Mouse (Mus musculus) neural tube, embryonic 13.5 days (tissue): ENCODE measurements around the gene Tnfsfm13. TPM values are rescaled to one million over a fixed set of nuclear protein-coding genes. Genes with fewer than 3 reads are reported as not detected.
"Not testable (repeated sequence)": the region's sequence is repeated elsewhere in the genome, so short reads cannot be mapped to it uniquely, and the experiment has no call there.

Experiments used
- ATAC-seq: fragments of 200-750 bp; cut with Nextera tagmentation; 2 replicates; pipeline ENCODE4 v1.8.0; 2017; ENCODE audit warnings: low read depth, mild to moderate bottlenecking, moderate TSS enrichment, moderate library complexity
- H3K27ac ChIP-seq: fragments of 300-500 bp; sonication (generic); replicated peaks from 2 replicates; pipeline ENCODE4 v1.5.1; 2015; ENCODE audit warnings: moderate library complexity, mild to moderate bottlenecking, inconsistent platforms
- H3K27me3 ChIP-seq: fragments of 300-500 bp; sonication (generic); 2 replicates; pipeline ENCODE4 v1.6.1; 2015; ENCODE audit warnings: mild to moderate bottlenecking, inconsistent platforms
- H3K36me3 ChIP-seq: fragments of 300-500 bp; sonication (generic); 2 replicates; pipeline ENCODE4 v1.6.1; 2015; ENCODE audit warnings: mild to moderate bottlenecking, inconsistent platforms
- H3K4me1 ChIP-seq: fragments of 300-500 bp; sonication (generic); replicated peaks from 2 replicates; pipeline ENCODE4 v1.6.1; 2015; ENCODE audit warnings: inconsistent platforms
- H3K4me2 ChIP-seq: fragments of 300-500 bp; sonication (generic); 2 replicates; pipeline ENCODE4 v1.6.1; 2015; ENCODE audit warnings: inconsistent platforms, mild to moderate bottlenecking, moderate library complexity
- H3K4me3 ChIP-seq: fragments of 300-500 bp; sonication (generic); 2 replicates; pipeline ENCODE4 v1.5.1; 2015; ENCODE audit warnings: mild to moderate bottlenecking, inconsistent platforms
- H3K9ac ChIP-seq: fragments of 300-500 bp; sonication (generic); 2 replicates; pipeline ENCODE4 v1.6.1; 2015; ENCODE audit warnings: moderate library complexity, mild to moderate bottlenecking, inconsistent platforms
- H3K9me3 ChIP-seq: fragments of 300-500 bp; sonication (generic); 2 replicates; pipeline ENCODE4 v1.6.1; 2016; ENCODE audit warnings: inconsistent platforms
- WGBS: fragments of 180-500 bp; shearing (Covaris S2); methylation state at CpG from one replicate; pipeline ENCODE4 v1.1.7; 2015; 5-methylcytosine and 5-hydroxymethylcytosine counted together
- polyA plus RNA-seq: library from polyadenylated mRNA; unstranded; fragments of >200 nt; fragmentation: Nextera tagmentation; extraction: Ambion mirVana; gene quantifications from 2 replicates; pipeline ENCODE4 v1.2.1, GENCODE M21; 2015

Gene Tnfsfm13
- 1.4 and 1.8 TPM in 2 replicates for polyA plus RNA-seq

DNA sequence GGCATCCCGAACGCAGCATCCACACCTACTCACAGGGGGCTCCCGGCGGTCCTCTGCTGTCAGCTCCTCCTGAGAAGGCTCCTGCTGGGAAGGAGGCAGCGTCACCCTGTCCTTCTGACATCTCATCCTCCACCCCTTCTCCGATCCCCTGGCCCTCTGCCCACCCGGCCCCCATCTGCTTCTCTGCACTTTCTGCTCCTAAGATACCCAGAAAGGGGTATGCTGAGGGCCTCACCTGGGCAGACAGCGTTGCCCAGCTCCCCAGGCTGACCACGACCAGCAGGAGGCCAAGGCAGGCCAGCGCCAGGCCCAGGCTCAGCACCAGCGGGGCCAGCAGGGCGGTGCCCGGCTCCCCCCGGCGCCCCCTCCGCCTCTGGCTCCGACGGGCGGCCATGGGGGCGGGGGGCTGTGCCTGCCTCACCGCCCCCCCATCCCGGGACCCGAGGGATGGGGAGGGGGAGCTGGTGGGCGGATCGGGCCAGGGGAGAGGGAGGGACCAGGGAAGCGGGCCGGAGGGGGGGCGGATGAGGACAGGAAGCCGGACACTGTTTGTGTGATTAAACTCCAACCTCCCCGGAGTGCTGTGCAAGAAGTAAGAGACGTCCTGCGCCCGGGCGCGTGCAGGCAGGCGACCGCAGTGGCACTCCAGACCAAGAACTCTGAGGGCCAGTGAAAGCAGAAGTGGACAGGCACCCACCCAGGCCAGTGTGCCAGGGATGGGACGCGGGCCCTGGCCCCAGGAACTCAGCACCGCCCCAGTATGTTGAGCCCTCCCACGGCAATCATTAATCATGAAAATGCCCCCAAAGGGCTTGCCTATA is at the start of gene Tnfsfm13, which contains the start of gene Tnfsf12:
TSS of gene Tnfsfm13 (minus strand) at position 738 of the 821 bp plus-strand sequence.
TSS of gene Tnfsf12 (minus strand) at position 489 of the 821 bp plus-strand sequence.
- peak within 1 kb of the TSS; percentile 20 for H3K27ac ChIP-seq
- H3K36me3 ChIP-seq = no peaks in the 10 kb centered on the region
- peak within 1 kb of the TSS; percentile 79 for H3K4me2 ChIP-seq
- peaks cover 12% of the 10 kb centered on the region for H3K4me1 ChIP-seq
- H3K4me3 ChIP-seq = peak within 1 kb of the TSS; percentile 43
- H3K27me3 ChIP-seq = no peaks in the 10 kb centered on the region
- WGBS = 2% methylated on average over 41 of the region's 41 CpGs
- H3K9me3 ChIP-seq = no peaks in the 10 kb centered on the region
- peak within 1 kb of the TSS; percentile 85 for H3K9ac ChIP-seq
- ATAC-seq = peak; percentile 74

- not testable (repeated sequence) for H3K27me3 ChIP-seq, H3K4me3 ChIP-seq, H3K9ac ChIP-seq, H3K4me2 ChIP-seq, H3K9me3 ChIP-seq, ATAC-seq, H3K27ac ChIP-seq, H3K4me1 ChIP-seq
- 76% methylated on average over 3 of the region's 3 CpGs for WGBS
- peaks cover 31% of the 10 kb centered on the region for H3K36me3 ChIP-seq
Observed at GRCm38 (mm10) chr11:69731408-69731807, 35.5 kb upstream of the Tnfsfm13 start.

DNA sequence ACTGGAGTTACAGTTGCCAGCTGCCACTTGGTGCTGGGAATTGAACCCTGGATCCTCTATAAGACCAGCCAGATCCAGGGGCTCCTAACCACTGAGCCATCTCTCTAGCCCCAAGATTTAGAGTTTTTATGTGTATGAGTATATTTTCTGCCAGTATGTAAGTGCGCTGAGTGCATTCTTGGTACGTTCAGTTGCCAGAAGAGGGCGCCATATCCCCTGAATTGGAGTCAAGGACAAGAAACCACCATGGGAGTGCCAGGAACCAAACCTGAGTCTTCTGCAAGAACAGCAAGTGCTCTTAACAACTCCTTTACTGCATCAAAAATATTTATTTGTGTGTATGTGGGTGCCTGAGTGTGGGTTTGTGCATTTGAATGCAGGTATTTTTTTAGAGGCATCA is 33.2 kb upstream of the Tnfsfm13 start:
- no peaks in the 10 kb centered on the region for H3K9me3 ChIP-seq
- 11% methylated on average over 3 of the region's 3 CpGs for WGBS
- no peak overlapping the region for H3K9ac ChIP-seq
- H3K27ac ChIP-seq = no peak overlapping the region
- H3K27me3 ChIP-seq = no peaks in the 10 kb centered on the region
- peaks cover 8% of the 10 kb centered on the region for H3K36me3 ChIP-seq
- no peak overlapping the region for H3K4me3 ChIP-seq
- ATAC-seq = no peak
- H3K4me1 ChIP-seq = no peaks in the 10 kb centered on the region
- H3K4me2 ChIP-seq = no peak overlapping the region

DNA sequence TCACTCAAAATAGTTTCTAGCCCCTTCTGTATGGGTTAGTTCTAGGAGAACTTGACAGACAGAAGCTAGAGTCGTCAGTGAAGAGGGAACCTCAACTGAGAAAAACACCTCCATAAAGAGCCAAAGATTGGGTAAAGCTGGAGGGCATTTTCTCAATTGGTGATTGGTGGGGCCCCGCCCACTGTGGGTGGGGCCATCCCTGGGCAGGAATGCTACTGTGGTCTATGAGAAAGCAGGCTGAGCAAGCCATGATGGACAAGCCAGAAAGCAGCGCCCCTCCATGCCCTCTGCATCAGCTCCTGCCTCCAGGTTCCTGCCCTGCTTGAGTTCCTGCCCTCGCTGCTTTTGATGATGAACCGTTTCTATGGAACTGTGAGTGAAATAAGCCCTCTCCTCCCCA is 30.1 kb upstream of the Tnfsfm13 start:
- no peak overlapping the region for H3K4me3 ChIP-seq
- no peak overlapping the region for H3K4me2 ChIP-seq
- no peaks in the 10 kb centered on the region for H3K36me3 ChIP-seq
- H3K27ac ChIP-seq = no peak overlapping the region
- no peak for ATAC-seq
- no peaks in the 10 kb centered on the region for H3K27me3 ChIP-seq
- H3K4me1 ChIP-seq = no peaks in the 10 kb centered on the region
- WGBS = 34% methylated on average over 5 of the region's 5 CpGs
- no peaks in the 10 kb centered on the region for H3K9me3 ChIP-seq
- H3K9ac ChIP-seq = no peak overlapping the region

DNA sequence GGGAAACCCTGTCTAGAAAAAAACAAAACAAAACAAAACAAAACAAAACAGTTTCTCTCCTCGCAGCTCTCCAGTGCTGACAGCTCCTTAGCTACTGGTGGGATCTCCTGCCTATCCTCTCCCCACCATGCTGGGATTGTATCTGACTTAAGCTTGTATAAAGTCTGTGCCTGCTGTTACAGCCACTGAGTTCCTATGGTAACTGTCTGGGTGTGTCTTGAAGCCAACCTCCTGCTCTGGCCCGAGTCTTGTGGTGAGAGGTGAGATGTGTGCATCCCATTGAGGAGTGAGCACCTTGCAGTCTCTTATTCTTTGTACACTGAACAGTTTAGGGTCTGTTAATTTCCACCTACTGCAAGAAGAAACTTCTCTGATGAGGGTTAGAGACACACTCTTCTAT is 27.2 kb upstream of the Tnfsfm13 start:
- Histone ChIP-seq H3K36me3 (no peaks in the 10 kb centered on the region), H3K27ac (no peak overlapping the region), H3K9ac (no peak overlapping the region), H3K9me3 (no peaks in the 10 kb centered on the region), H3K4me1 (no peaks in the 10 kb centered on the region), H3K27me3 (no peaks in the 10 kb centered on the region), H3K4me3 (no peak overlapping the region), H3K4me2 (no peak overlapping the region)
- no peak for ATAC-seq
- WGBS = 50% methylated on average over 2 of the region's 2 CpGs

- Histone ChIP-seq H3K27ac (no peak overlapping the region), H3K9ac (no peak overlapping the region), H3K4me1 (no peaks in the 10 kb centered on the region), H3K9me3 (no peaks in the 10 kb centered on the region), H3K4me2 (no peak overlapping the region), H3K4me3 (no peak overlapping the region), H3K27me3 (no peaks in the 10 kb centered on the region), H3K36me3 (no peaks in the 10 kb centered on the region)
- ATAC-seq = no peak
- WGBS = 87% methylated on average over 6 of the region's 6 CpGs
Observed at GRCm38 (mm10) chr11:69720852-69721251, 25.0 kb upstream of the Tnfsfm13 start.

GRCm38 (mm10) chr11:69719423-69719822 is 23.5 kb upstream of the Tnfsfm13 start:
- Histone ChIP-seq H3K27me3 (no peaks in the 10 kb centered on the region), H3K9ac (no peak overlapping the region), H3K4me3 (no peak overlapping the region), H3K9me3 (no peaks in the 10 kb centered on the region), H3K36me3 (no peaks in the 10 kb centered on the region), H3K27ac (no peak overlapping the region), H3K4me1 (no peaks in the 10 kb centered on the region), H3K4me2 (no peak overlapping the region)
- WGBS = 69% methylated on average over 6 of the region's 6 CpGs
- no peak for ATAC-seq

DNA sequence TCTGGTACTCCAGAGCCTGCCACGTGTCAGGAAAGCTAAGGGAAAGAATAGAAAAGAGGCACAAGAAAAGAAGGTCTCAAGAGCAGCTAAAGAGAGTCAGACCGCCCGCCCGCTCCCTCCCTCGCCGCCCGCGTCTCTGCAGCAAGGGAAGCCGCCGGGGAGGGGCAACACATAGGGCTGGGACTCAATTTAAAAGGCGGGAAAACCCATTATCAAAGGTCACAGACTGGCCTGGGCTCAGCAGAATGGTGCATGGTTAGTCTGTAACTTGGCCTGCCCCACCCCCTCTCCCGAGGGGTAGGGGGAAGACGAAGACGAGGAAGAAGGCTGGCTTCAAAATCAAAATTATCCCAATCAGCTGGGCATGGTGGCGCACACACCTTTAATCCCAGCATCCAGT is 22.8 kb upstream of the Tnfsfm13 start:
- no peak overlapping the region for H3K9ac ChIP-seq
- H3K27ac ChIP-seq = no peak overlapping the region
- H3K9me3 ChIP-seq = no peaks in the 10 kb centered on the region
- H3K4me1 ChIP-seq = no peaks in the 10 kb centered on the region
- H3K4me3 ChIP-seq = no peak overlapping the region
- no peaks in the 10 kb centered on the region for H3K36me3 ChIP-seq
- no peak overlapping the region for H3K4me2 ChIP-seq
- WGBS = 27% methylated on average over 15 of the region's 15 CpGs
- ATAC-seq = no peak
- no peaks in the 10 kb centered on the region for H3K27me3 ChIP-seq

- Histone ChIP-seq H3K9me3 (no peaks in the 10 kb centered on the region), H3K4me1 (no peaks in the 10 kb centered on the region), H3K27ac (no peak overlapping the region), H3K9ac (no peak overlapping the region), H3K36me3 (no peaks in the 10 kb centered on the region), H3K4me2 (no peak overlapping the region), H3K4me3 (no peak overlapping the region), H3K27me3 (no peaks in the 10 kb centered on the region)
- ATAC-seq = no peak
- WGBS = 68% methylated on average over 4 of the region's 4 CpGs
Observed at GRCm38 (mm10) chr11:69716953-69717352, 21.1 kb upstream of the Tnfsfm13 start.

- no peaks in the 10 kb centered on the region for H3K9me3 ChIP-seq
- H3K9ac ChIP-seq = no peak overlapping the region
- no peaks in the 10 kb centered on the region for H3K36me3 ChIP-seq
- H3K27ac ChIP-seq = no peak overlapping the region
- H3K27me3 ChIP-seq = no peaks in the 10 kb centered on the region
- no peaks in the 10 kb centered on the region for H3K4me1 ChIP-seq
- no peak for ATAC-seq
- H3K4me2 ChIP-seq = no peak overlapping the region
- H3K4me3 ChIP-seq = no peak overlapping the region
- WGBS = 23% methylated on average over 5 of the region's 5 CpGs
Observed at GRCm38 (mm10) chr11:69715929-69716328, 20.0 kb upstream of the Tnfsfm13 start.

DNA sequence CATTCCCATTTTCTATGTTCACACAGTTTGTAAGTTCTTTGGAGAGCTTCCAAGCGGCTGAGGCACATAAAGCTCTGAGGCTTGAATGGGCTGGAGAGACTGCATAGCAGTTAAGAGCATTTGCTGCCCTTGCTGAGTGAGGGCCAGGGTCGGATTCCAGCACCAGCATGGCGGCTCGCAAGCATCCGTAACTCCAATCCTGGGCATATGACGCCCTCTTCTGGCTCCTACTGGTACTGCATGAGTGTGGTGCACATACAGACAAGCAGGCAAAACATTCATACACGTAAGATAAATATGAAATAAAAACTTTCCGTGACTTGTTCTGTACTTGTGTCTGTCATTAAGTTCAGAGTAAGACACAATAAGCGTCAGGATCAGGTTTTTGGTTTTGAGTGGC is 19.6 kb upstream of the Tnfsfm13 start:
- Histone ChIP-seq H3K4me3 (no peak overlapping the region), H3K36me3 (no peaks in the 10 kb centered on the region), H3K9ac (no peak overlapping the region), H3K27me3 (no peaks in the 10 kb centered on the region), H3K4me1 (no peaks in the 10 kb centered on the region), H3K4me2 (no peak overlapping the region), H3K9me3 (no peaks in the 10 kb centered on the region), H3K27ac (no peak overlapping the region)
- no peak for ATAC-seq
- 50% methylated on average over 9 of the region's 9 CpGs for WGBS

DNA sequence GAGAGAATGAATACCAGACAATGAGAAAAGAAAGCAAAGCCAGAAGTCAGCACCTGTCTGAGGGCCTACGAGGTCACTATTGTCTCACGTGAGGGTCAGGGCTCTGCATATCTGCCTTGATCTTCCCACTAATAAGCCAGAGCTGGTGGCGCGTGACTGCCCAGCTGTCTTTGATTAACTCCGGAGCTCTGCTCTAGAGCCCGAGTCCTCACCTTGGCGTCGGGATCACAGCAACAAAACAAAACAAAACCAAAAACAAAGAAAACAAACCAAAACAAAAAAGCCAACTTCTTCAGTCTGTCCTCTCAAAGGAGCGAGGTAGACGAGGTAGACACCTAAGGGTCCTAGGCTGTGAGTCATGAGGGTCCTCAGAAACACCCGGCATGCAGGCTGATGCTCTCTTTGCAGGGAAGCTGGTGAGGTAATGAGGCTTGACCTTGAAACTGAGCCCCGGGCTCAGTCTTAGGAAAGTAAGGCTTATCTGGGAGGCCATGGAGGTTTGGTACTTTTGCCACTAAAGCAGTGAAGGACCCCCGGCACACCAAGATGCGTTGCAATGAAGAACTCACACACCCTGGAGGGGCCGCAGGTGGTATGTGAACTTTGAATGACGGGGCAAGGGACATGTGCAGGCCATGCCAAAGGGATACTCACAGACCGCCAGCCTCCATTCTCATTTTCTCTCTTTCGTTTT is 18.9 kb upstream of the Tnfsfm13 start:
- ATAC-seq = no peak
- WGBS = 81% methylated on average over 18 of the region's 18 CpGs
- Histone ChIP-seq H3K27me3 (no peaks in the 10 kb centered on the region), H3K4me3 (no peak overlapping the region), H3K9ac (no peak overlapping the region), H3K36me3 (no peaks in the 10 kb centered on the region), H3K4me2 (no peak overlapping the region), H3K4me1 (no peaks in the 10 kb centered on the region), H3K9me3 (no peaks in the 10 kb centered on the region), H3K27ac (no peak overlapping the region)
